Mouse (Mus musculus): ENCODE measurements at regions not wholly inside any gene's neighbourhood (a gene's known extent, or its start where the extent isn't known, plus 50 kb on each side); places are given as distances from the start of the nearest gene placed in this dataset.

DNA sequence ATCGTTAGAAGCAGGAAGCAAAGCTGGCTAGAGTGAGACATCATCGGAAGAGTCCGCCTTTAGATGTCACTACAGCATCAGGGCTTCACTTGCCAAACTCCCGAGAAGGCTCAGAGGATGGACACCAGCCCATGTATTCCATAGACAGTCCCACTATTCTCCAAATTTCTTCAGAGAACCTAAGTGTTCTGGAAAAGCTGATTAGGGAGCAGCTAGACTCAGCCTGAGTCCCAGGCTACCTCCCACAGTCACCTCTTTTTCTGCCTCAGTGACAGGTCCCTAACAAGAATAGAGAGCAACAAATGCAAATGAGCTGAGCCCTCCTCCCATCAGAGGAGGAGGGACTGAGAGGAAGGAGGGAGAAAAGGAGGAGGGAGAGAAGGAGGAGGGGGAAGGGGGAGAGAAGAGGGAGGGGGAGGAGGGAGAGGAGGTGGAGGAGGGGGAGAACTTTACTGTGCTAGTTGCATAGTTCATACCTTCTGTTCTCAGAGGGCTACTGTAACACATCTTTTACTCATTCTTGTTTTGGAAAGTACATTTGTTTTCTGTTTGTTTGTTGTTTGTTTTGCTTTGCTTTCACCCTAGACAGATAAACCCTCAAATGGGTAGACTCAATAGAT is 465.8 kb downstream of the Tmem182 start:
- peak; percentile 44; the same call in 1 of the 2 replicates for TF ChIP-seq CTCF (IDR thresholded peaks at IDR 0.05; ENCODE audit: low read depth)
- TF ChIP-seq EP300 (IDR thresholded peaks at IDR 0.05; ENCODE audit: low read depth), result no peak

All from heart, postnatal 0 days (tissue).